Mouse (Mus musculus) midbrain, postnatal 0 days (tissue): ENCODE results near the gene Depdc5. TPM values are rescaled to one million over a fixed set of nuclear protein-coding genes. Genes with fewer than 3 reads are reported as not detected.
"Not testable (repeated sequence)": the region's sequence is repeated elsewhere in the genome, so short reads cannot be mapped to it uniquely, and the experiment has no call there.

Experiments
- ATAC-seq: fragments of 200-750 bp; cut with Nextera tagmentation; 2 replicates; pipeline ENCODE4 v1.8.0; 2017; ENCODE audit warnings: moderate number of reproducible peaks, mild to moderate bottlenecking, moderate TSS enrichment, moderate library complexity; ENCODE audit not compliant: low FRiP score
- DNase-seq: peaks from one replicate; pipeline ENCODE4 v3.0.0-alpha.2; 2015; ENCODE audit warnings: low spot score
- H3K27ac ChIP-seq: fragments of 300-500 bp; sonication (generic); 2 replicates; pipeline ENCODE4 v1.5.1; 2014; ENCODE audit warnings: low read depth, mild to moderate bottlenecking, low read length, mixed read lengths
- H3K27me3 ChIP-seq: fragments of 300-500 bp; sonication (generic); 2 replicates; pipeline ENCODE4 v1.6.1; 2014; ENCODE audit warnings: low read length, control low read depth, mixed read lengths; ENCODE audit not compliant: insufficient read depth
- H3K36me3 ChIP-seq: fragments of 300-500 bp; sonication (generic); 2 replicates; pipeline ENCODE4 v1.6.1; 2014; ENCODE audit warnings: low read length, control low read depth, mixed read lengths; ENCODE audit not compliant: insufficient read depth
- H3K4me1 ChIP-seq: fragments of 300-500 bp; sonication (generic); 2 replicates; pipeline ENCODE4 v1.6.1; 2014; ENCODE audit warnings: mild to moderate bottlenecking, control low read depth, antibody characterized with exemption, low read length, mixed read lengths; ENCODE audit not compliant: insufficient read depth
- H3K4me2 ChIP-seq: fragments of 300-500 bp; sonication (generic); 2 replicates; pipeline ENCODE4 v1.6.1; 2014; ENCODE audit warnings: low read depth, mild to moderate bottlenecking, low read length, mixed read lengths; ENCODE audit not compliant: poor library complexity, severe bottlenecking
- H3K4me3 ChIP-seq: fragments of 300-500 bp; sonication (generic); 2 replicates; pipeline ENCODE4 v1.5.1; 2014; ENCODE audit warnings: low read depth, mild to moderate bottlenecking, low read length, moderate library complexity
- H3K9ac ChIP-seq: fragments of 300-500 bp; sonication (generic); replicated peaks from 2 replicates; pipeline ENCODE4 v1.6.1; 2014; ENCODE audit warnings: mild to moderate bottlenecking, low read length, moderate library complexity, mixed read lengths; ENCODE audit not compliant: poor library complexity, severe bottlenecking
- H3K9me3 ChIP-seq: fragments of 300-500 bp; sonication (generic); 2 replicates; pipeline ENCODE4 v1.6.1; 2016; ENCODE audit warnings: low read length, control low read depth
- CTCF ChIP-seq: IDR thresholded peaks from 2 replicates; pipeline ENCODE4 v1.5.1; 2016; ENCODE audit warnings: antibody characterized with exemption, mild to moderate bottlenecking
- WGBS: fragments of 180-500 bp; shearing (Covaris S2); extraction: QIAGEN DNeasy Blood & Tissue Kit; methylation state at CpG from one replicate; pipeline ENCODE4 v1.1.7; 2014; 5-methylcytosine and 5-hydroxymethylcytosine counted together
- polyA plus RNA-seq: library from polyadenylated mRNA; unstranded; fragments of >200 nt; fragmentation: Nextera tagmentation; extraction: Ambion mirVana; gene quantifications from 2 replicates; pipeline ENCODE4 v1.2.1, GENCODE M21; 2015
- total RNA-seq: library from RNA; depleted of rRNA; stranded (reverse); fragments of >200 nt; gene quantifications from 2 replicates; pipeline ENCODE4 v1.2.3, GENCODE M21; 2014; rRNA removed

Depdc5 gene
- total and polyA plus RNA-seq, 2 experiments from 2014 or later: 15.1 to 37.5 TPM

DNA sequence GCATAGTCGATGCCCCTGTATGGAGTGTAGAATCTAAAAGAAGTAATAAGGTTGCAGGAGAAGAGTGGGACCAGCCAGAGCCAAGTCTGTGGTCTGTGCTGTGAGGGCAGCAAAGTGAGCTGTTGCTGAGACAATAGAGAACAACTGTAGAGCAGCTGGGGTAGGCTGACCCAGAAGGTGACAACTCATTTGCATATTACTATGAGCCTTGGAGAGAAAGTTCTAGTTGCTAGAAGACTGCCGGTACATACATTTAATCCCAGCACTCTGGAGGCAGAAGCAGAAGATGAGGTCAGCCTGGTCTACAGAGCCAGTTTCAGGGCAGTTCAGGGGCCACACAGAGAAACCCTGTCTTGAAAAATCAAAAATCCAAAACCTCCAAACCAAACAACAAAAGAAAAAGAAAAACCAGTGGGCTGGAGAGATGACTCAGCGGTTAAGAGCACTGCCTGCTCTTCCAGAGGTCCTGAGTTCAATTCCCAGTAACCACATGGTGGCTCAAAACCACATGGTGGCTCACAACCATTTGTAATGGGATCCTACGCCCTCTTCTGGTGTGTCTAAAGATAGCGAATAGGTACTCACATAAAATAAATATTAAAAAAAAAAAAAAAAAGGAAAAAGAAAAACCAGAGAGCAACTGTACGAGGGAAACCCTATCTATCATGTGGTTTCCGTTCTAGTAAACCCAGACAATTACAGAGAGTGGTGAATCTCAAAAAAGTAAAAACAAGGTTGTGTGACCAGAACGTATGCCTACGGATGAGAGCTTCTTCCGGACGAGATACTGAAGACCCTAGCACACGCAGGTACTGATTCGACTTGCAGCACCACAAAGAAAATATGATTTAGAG is 175.4 kb downstream of the Depdc5 start:
- Histone ChIP-seq H3K9me3 (no peaks in the 10 kb centered on the region), H3K4me3 (peak overlapping the region; percentile 1; the same call in 1 of the 2 replicates), H3K27me3 (no peaks in the 10 kb centered on the region), H3K36me3 (no peaks in the 10 kb centered on the region), H3K4me1 (no peaks in the 10 kb centered on the region), H3K9ac (no peak overlapping the region), H3K27ac (no peak overlapping the region), H3K4me2 (peak overlapping the region; percentile 36; the same call in 1 of the 2 replicates)
- 47% methylated on average over 13 of the region's 13 CpGs for WGBS
- no peak for ATAC-seq
- DNase-seq: no peak
- no peak for TF ChIP-seq CTCF

DNA sequence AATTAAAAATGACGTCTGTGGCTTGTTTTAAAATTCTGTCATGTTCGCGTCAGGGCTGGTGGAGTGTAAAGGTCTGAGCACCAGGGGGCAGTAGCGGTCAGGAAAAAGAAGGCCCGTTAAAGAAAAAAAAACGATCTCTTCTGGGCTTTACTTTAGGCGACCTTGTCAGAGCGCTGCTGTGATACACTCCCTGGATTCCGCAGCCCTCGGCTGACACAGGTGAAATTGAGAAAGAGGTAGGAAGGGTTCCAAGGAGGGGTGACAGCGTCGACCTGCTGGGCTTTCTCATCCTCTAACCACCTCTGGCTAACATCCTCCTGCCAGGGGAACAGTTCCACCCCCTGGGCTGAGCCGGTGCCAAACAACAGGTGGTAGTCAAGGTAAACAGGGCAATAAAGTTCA is 176.0 kb downstream of the Depdc5 start:
- no peak overlapping the region for H3K9ac ChIP-seq
- peak overlapping the region; percentile 1; the same call in 1 of the 2 replicates for H3K4me3 ChIP-seq
- WGBS: 4% methylated on average over 13 of the region's 13 CpGs
- H3K9me3 ChIP-seq: no peaks in the 10 kb centered on the region
- TF ChIP-seq CTCF: peak; percentile 80
- H3K27ac ChIP-seq: no peak overlapping the region
- ATAC-seq (peak; percentile 49; the same call in 1 of the 2 replicates), DNase-seq (peak; percentile 72)
- H3K27me3 ChIP-seq: no peaks in the 10 kb centered on the region
- H3K4me2 ChIP-seq: peak overlapping the region; percentile 36
- H3K4me1 ChIP-seq: no peaks in the 10 kb centered on the region
- H3K36me3 ChIP-seq: no peaks in the 10 kb centered on the region

DNA sequence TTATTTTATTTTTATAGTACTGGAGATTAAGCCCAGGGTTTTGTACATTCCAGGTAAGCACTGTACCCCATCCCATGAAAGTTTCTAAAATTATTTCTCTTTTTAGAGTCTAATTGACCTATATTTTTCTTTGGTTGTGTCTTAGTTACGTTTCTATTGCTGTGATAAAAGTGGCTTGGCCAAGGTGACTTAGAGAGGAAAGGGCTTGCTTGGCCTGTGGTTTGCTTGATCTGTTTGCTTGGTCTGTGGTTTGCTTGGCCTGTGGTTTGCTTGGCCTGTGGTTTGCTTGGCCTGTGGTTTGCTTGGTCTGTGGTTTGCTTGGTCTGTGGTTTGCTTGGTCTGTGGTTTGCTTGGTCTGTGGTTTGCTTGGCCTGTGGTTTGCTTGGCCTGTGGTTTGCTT is 177.2 kb downstream of the Depdc5 start:
- H3K4me1 ChIP-seq, H3K4me3 ChIP-seq, H3K27me3 ChIP-seq, DNase-seq, H3K27ac ChIP-seq, H3K36me3 ChIP-seq, ATAC-seq, H3K9me3 ChIP-seq, H3K9ac ChIP-seq, H3K4me2 ChIP-seq: not testable (repeated sequence)
- WGBS: 91% methylated on average over 1 of the region's 1 CpGs

DNA sequence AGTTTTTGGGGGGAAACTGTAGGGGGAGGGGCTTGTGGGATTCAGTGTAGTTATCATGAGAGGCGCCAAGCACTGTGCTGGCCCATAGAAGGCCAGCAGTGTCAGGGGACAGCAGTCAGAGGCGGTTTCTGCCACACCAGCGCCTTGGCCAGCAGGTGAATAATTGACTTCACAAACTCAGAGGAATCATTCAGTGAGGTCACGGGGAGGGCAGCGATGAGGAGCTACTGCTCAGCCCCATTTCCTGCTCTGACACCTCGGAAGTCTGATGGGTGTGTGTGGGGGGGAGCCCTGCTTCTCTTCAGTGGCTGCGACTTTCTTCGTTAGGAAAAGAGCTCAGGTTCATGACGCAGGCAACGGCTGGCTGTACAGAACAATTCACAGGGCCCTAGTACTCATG is 179.9 kb downstream of the Depdc5 start:
- DNase-seq (no peak), ATAC-seq (no peak)
- no peak for TF ChIP-seq CTCF
- no peaks in the 10 kb centered on the region for H3K9me3 ChIP-seq
- H3K4me2 ChIP-seq: no peak overlapping the region
- no peaks in the 10 kb centered on the region for H3K4me1 ChIP-seq
- 80% methylated on average over 10 of the region's 10 CpGs for WGBS
- no peak overlapping the region for H3K9ac ChIP-seq
- H3K36me3 ChIP-seq: no peaks in the 10 kb centered on the region
- no peak overlapping the region for H3K27ac ChIP-seq
- H3K27me3 ChIP-seq: no peaks in the 10 kb centered on the region
- H3K4me3 ChIP-seq: no peak overlapping the region

Other genes with a start within 250 kb of the Depdc5 start
- 94.5 and 95.7 TPM in 2 replicates for gene Pisd, start 78.1 kb upstream of the Depdc5 start, total RNA-seq
- gene Pisd, start 78.1 kb upstream of the Depdc5 start, polyA plus RNA-seq: 89.0 and 98.1 TPM in 2 replicates
- gene Gm20671, start 36.6 kb upstream of the Depdc5 start, total RNA-seq: 7.0 TPM in 1 of 2 replicates, not detected in the other
- not detected in 2 replicates for gene Gm20671, start 36.6 kb upstream of the Depdc5 start, polyA plus RNA-seq
- 17.4 and 21.1 TPM in 2 replicates for gene Prr14l, start 9.4 kb upstream of the Depdc5 start, total RNA-seq
- 6.1 and 13.5 TPM in 2 replicates for gene Prr14l, start 9.4 kb upstream of the Depdc5 start, polyA plus RNA-seq
- 704 and 729 TPM in 2 replicates for gene Ywhah, start 155.1 kb downstream of the Depdc5 start, total RNA-seq
- 1,094 and 1,095 TPM in 2 replicates for gene Ywhah, start 155.1 kb downstream of the Depdc5 start, polyA plus RNA-seq
- 0.16 and 0.33 TPM in 2 replicates for gene Slc5a1, start 240.5 kb downstream of the Depdc5 start, total RNA-seq
- 0.10 and 0.19 TPM in 2 replicates for gene Slc5a1, start 240.5 kb downstream of the Depdc5 start, polyA plus RNA-seq